Comparison of ENCODE assay signal across 12 mouse cellular contexts in the genomic region with DNA sequence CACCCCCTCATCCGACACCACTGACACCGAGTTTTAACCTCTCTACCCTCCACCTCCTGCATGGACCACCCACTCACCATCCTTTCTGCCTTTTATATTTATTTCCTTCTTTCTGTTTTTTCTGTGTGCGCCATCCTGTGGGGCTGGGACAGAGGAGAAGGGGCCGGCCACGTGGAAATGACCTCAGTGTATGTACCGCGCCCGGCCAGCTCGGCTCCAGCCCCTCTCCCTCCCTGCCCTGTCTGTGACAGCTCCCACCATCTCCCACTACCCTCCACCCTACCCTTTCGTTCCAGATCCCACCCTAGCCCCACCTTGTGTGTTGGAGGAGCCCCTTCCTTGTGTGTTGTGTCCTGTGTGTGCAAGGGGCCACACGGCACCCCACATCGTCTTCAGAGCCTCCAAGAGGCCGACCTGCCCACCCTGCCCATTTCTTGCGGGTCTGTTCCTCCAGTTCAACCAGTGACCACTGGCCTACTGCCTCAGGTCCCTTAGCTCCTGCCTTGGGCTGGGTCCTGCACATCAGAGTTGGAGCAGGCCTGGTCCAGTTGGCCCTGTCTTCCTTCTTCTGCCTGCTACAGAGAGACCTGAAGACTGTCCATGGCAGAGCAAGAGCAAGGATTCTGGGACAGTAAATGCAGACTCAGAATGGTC. TPM values are rescaled to one million over a fixed set of nuclear protein-coding genes. Genes with fewer than 3 reads are reported as not detected.
DNase-seq lines count a peak whose midpoint lies in the region; ATAC-seq lines count a peak whose summit lies in the region.
"Had no signal": no experiment of that assay in that cellular context is flagged by ENCODE, and none has a peak within 500 bp of the region (broad histone marks: within the 10 kb centered on the region; RNA-seq: fewer than 3 reads in every experiment).

No protein-coding gene starts in this region.

- peaks cover 36% of the 10 kb centered on the region for H3K36me3 ChIP-seq in hindbrain, embryonic 14.5 days (replicated peaks; ENCODE audit: control insufficient read depth, insufficient read depth)
- H3K36me3 ChIP-seq in neural tube, embryonic 12.5 days: peaks cover 9% of the 10 kb centered on the region
- H3K36me3 ChIP-seq: stomach, embryonic 15.5 days had no signal

- peak overlapping the region; percentile 56; the same call in 1 of the 2 replicates for H3K9ac ChIP-seq in hindbrain, embryonic 14.5 days
- 0 out of 2 replicates have a peak overlapping the region, but pooled peaks have one; percentile 50 for H3K9ac ChIP-seq in neural tube, embryonic 12.5 days
- H3K9ac ChIP-seq: stomach, embryonic 15.5 days had no signal

- H3K4me1 ChIP-seq in hindbrain, embryonic 14.5 days (replicated peaks; ENCODE audit: control insufficient read depth, insufficient read depth, low read length): peaks cover 28% of the 10 kb centered on the region
- H3K4me1 ChIP-seq in neural tube, embryonic 12.5 days: peaks cover 29% of the 10 kb centered on the region

- peak; percentile 56 for DNase-seq in cerebellum, adult 8-10 months
- DNase-seq in left cerebral cortex, postnatal 4 days: peak; percentile 58
- DNase-seq in left cerebral cortex, postnatal 14 days (ENCODE audit: low spot score in 2 of 2): no peak
- DNase-seq in hindbrain, embryonic 14.5 days (ENCODE audit: low spot score): no peak
- no peak for DNase-seq in thymus, postnatal 14 days
- no peak for DNase-seq in kidney, postnatal 4 days

- WGBS in hindbrain, embryonic 14.5 days: 42% methylated on average over 14 of the region's 14 CpGs
- WGBS in neural tube, embryonic 12.5 days: 62% methylated on average over 13 of the region's 14 CpGs

- no peak overlapping the region for H3K4me2 ChIP-seq in hindbrain, embryonic 14.5 days (replicated peaks)
- H3K4me2 ChIP-seq in neural tube, embryonic 12.5 days (replicated peaks): peak overlapping the region; percentile 18; the same call in 1 of the 2 replicates
- H3K4me2 ChIP-seq: stomach, embryonic 15.5 days had no signal

- no peak for ATAC-seq in cerebellum, adult (ENCODE audit: insufficient number of reproducible peaks, low FRiP score, low TSS enrichment)
- ATAC-seq in hindbrain, embryonic 14.5 days (ENCODE audit: low FRiP score): no peak
- no peak for ATAC-seq in neural tube, embryonic 12.5 days (ENCODE audit: low FRiP score, low read depth)

- no peak overlapping the region for H3K4me3 ChIP-seq in hindbrain, embryonic 14.5 days (replicated peaks; ENCODE audit: low read length)
- H3K4me3 ChIP-seq in neural tube, embryonic 12.5 days: no peak overlapping the region; the same call in 1 of the 2 replicates
- H3K4me3 ChIP-seq: erythroblast, embryonic 14.5 days; megakaryocyte, embryonic 14.5 days; stomach, embryonic 15.5 days had no signal

- no peaks in the 10 kb centered on the region for H3K27me3 ChIP-seq in hindbrain, embryonic 14.5 days (ENCODE audit: control insufficient read depth, insufficient read depth, low read length)
- no peaks in the 10 kb centered on the region for H3K27me3 ChIP-seq in neural tube, embryonic 12.5 days (replicated peaks)
- H3K27me3 ChIP-seq: Patski; stomach, embryonic 15.5 days had no signal

- peak overlapping the region; percentile 83 for H3K27ac ChIP-seq in hindbrain, embryonic 14.5 days
- peak overlapping the region; percentile 72 for H3K27ac ChIP-seq in neural tube, embryonic 12.5 days
- H3K27ac ChIP-seq: stomach, embryonic 15.5 days had no signal

- intact Hi-C loops in left cerebral cortex, postnatal 4 days (cut with DNase I): no loop called here
- intact Hi-C loops in left cerebral cortex, postnatal 14 days (cut with DNase I): loop anchor here (5.0 kb wide), 1 partner anchor 182 kb away; no protein-coding TSS in a partner anchor

- no peaks in the 10 kb centered on the region for H3K9me3 ChIP-seq in hindbrain, embryonic 14.5 days (ENCODE audit: control insufficient read depth, low read length)
- H3K9me3 ChIP-seq in neural tube, embryonic 12.5 days: no peaks in the 10 kb centered on the region
- H3K9me3 ChIP-seq: stomach, embryonic 15.5 days had no signal

RNA-seq across cellular contexts. Expression of a gene that starts 27.1 kb away (rescaled TPM):
- 10 to 100 TPM; 10.2 to 10.7 TPM for total RNA-seq in left cerebral cortex, postnatal 4 days (2021)
- 10 to 100 TPM; 12.6 to 14.8 TPM for total RNA-seq in left cerebral cortex, postnatal 14 days (2021)
- polyA plus RNA-seq in hindbrain, embryonic 14.5 days (2014; fragmentation: Nextera tagmentation; extraction: Ambion mirVana): 17.4 and 20.1 TPM in 2 replicates
- polyA plus RNA-seq in neural tube, embryonic 12.5 days (2016; fragmentation: Nextera tagmentation; extraction: Ambion mirVana): 72.4 and 72.8 TPM in 2 replicates

RNA-seq across cellular contexts. Expression of a gene that starts 50.6 kb away (rescaled TPM):
- 100 to 1,000 TPM; 110 to 112 TPM for total RNA-seq in left cerebral cortex, postnatal 4 days (2021)
- total RNA-seq in left cerebral cortex, postnatal 14 days (2021): 10 to 100 TPM; 89.3 to 96.7 TPM
- 55.2 and 62.1 TPM in 2 replicates for polyA plus RNA-seq in hindbrain, embryonic 14.5 days (2014; fragmentation: Nextera tagmentation; extraction: Ambion mirVana)
- polyA plus RNA-seq in neural tube, embryonic 12.5 days (2016; fragmentation: Nextera tagmentation; extraction: Ambion mirVana): 58.5 and 59.1 TPM in 2 replicates

RNA-seq across cellular contexts. Expression of a gene that starts 52.1 kb away (rescaled TPM):
- 10 to 100 TPM; 68.4 to 72.1 TPM for total RNA-seq in left cerebral cortex, postnatal 4 days (2021)
- 10 to 100 TPM; 90.2 to 91.9 TPM for total RNA-seq in left cerebral cortex, postnatal 14 days (2021)
- 17.8 and 18.1 TPM in 2 replicates for polyA plus RNA-seq in hindbrain, embryonic 14.5 days (2014; fragmentation: Nextera tagmentation; extraction: Ambion mirVana)
- polyA plus RNA-seq in neural tube, embryonic 12.5 days (2016; fragmentation: Nextera tagmentation; extraction: Ambion mirVana): 17.2 and 19.2 TPM in 2 replicates

Comparison
In these comparisons a context has a peak if more than half of its experiments do, and no peak if none do; other contexts are left out.
1. DNase-seq: peak in cerebellum, adult 8-10 months (single experiment) and left cerebral cortex, postnatal 4 days (single experiment); none in left cerebral cortex, postnatal 14 days (0 of 2), hindbrain, embryonic 14.5 days (single experiment), thymus, postnatal 14 days (single experiment) and kidney, postnatal 4 days (0 of 2).